Mouse (Mus musculus) brain, embryonic 14.5 days (tissue): ENCODE data around the gene Gm38392. TPM values are rescaled to one million over a fixed set of nuclear protein-coding genes. Genes with fewer than 3 reads are reported as not detected.
A peak's percentile ranks its signal among the peaks of the same experiment; 100 is the strongest.

ENCODE experiments used
- DNase-seq: peaks from one replicate; pipeline ENCODE4 v3.0.0-alpha.2; 2011; ENCODE audit warnings: low read depth
- CTCF ChIP-seq: fragments of 200-500 bp; IDR thresholded peaks from 2 replicates; pipeline ENCODE4 v1.5.1; 2012; ENCODE audit warnings: inconsistent platforms, mild to moderate bottlenecking, moderate library complexity, borderline replicate concordance; ENCODE audit not compliant: insufficient read depth, insufficient read length; ENCODE audit errors: extremely low read depth
- POLR2A ChIP-seq: fragments of 200-500 bp; IDR thresholded peaks from 2 replicates; pipeline ENCODE4 v1.6.1; 2012; ENCODE audit warnings: mild to moderate bottlenecking, inconsistent platforms, borderline replicate concordance; ENCODE audit not compliant: poor library complexity, insufficient read depth, insufficient read length, severe bottlenecking; ENCODE audit errors: extremely low read depth
- polyA plus RNA-seq: library from polyadenylated mRNA; depleted of rRNA; stranded (reverse); fragments of >200 nt; gene quantifications from 2 replicates; pipeline ENCODE4 v1.2.3, GENCODE M21; 2012

Gene Gm38392
- polyA plus RNA-seq, 1 experiment: not detected

- peak; percentile 52 for DNase-seq
- TF ChIP-seq POLR2A: no peak
- TF ChIP-seq CTCF: peak; percentile 56; the same call in 1 of the 2 replicates
Observed at GRCm38 (mm10) chr3:88237556-88238194, 49.3 kb downstream of the Gm38392 start.

- DNase-seq: peak; percentile 78
- TF ChIP-seq POLR2A: no peak
Observed at GRCm38 (mm10) chr3:88237161-88237555, 49.9 kb downstream of the Gm38392 start.

GRCm38 (mm10) chr3:88235616-88236015 lies 51.4 kb downstream of the Gm38392 start:
- no peak for TF ChIP-seq CTCF
- TF ChIP-seq POLR2A: no peak
- DNase-seq: peak; percentile 38

- DNase-seq: peak; percentile 76
- no peak for TF ChIP-seq POLR2A
- TF ChIP-seq CTCF: peak; percentile 69
Observed at GRCm38 (mm10) chr3:88235216-88235615, 51.8 kb downstream of the Gm38392 start.

- no peak for TF ChIP-seq POLR2A
- no peak for TF ChIP-seq CTCF
- peak; percentile 20 for DNase-seq
Observed at GRCm38 (mm10) chr3:88234041-88234440, 53.0 kb downstream of the Gm38392 start.

GRCm38 (mm10) chr3:88232851-88233649 lies 54.0 kb downstream of the Gm38392 start:
- DNase-seq: peak; percentile 94
- TF ChIP-seq POLR2A (no peak), CTCF (no peak)

GRCm38 (mm10) chr3:88232301-88232702 lies 54.7 kb downstream of the Gm38392 start:
- TF ChIP-seq CTCF (no peak), POLR2A (no peak)
- peak; percentile 97 for DNase-seq

- DNase-seq: peak; percentile 94
Observed at GRCm38 (mm10) chr3:88231061-88231641, 55.9 kb downstream of the Gm38392 start.

GRCm38 (mm10) chr3:88230262-88231047 lies 56.6 kb downstream of the Gm38392 start:
- TF ChIP-seq CTCF (no peak), POLR2A (no peak)
- DNase-seq: peak; percentile 66

More at GRCm38 (mm10) chr3:88231061-88231641, 55.9 kb downstream of the Gm38392 start:
- TF ChIP-seq CTCF (no peak), POLR2A (no peak)

GRCm38 (mm10) chr3:88229526-88229925 lies 57.5 kb downstream of the Gm38392 start:
- TF ChIP-seq POLR2A (no peak), CTCF (no peak)
- DNase-seq: peak; percentile 58

GRCm38 (mm10) chr3:88228906-88229305 lies 58.1 kb downstream of the Gm38392 start:
- DNase-seq: peak; percentile 31
- no peak for TF ChIP-seq POLR2A
- no peak for TF ChIP-seq CTCF

- TF ChIP-seq POLR2A: no peak
- TF ChIP-seq CTCF: no peak
- DNase-seq: peak; percentile 94
Observed at GRCm38 (mm10) chr3:88227976-88228375, 59.0 kb downstream of the Gm38392 start.
